Mouse (Mus musculus): ENCODE results near the gene Chn2.

Chn2 gene

DNA sequence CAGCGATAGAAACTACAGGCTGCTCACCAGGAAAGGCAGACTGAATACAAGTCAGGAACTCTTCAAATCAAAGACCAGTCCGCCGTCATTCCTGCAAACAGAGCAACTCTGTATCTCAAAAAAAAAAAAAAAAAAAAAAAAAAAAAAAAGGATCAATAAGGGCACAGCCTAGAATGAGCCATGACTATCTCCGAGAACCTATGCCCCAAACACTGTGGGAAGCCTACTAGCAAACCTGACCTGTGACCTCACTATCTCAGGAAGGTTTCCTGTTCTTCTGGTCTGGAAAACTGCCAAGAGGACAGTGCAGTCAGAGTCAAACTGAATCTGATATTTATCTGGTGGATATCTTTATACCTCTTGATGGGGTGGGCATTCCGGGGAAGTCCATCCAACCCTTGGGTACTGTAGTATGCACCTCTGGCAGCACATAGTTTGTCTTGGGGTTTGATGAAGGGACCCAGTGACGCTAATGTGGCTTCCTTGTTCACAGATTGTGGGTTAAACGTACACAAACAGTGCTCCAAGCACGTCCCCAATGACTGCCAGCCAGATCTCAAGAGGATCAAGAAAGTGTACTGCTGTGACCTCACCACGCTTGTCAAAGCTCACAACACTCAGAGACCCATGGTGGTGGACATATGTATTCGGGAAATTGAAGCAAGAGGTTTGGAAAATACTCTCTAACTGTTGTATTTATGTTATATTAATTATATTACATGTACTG, 250.6 kb downstream of the Chn2 start:
- DNase-seq: no peak

DNA sequence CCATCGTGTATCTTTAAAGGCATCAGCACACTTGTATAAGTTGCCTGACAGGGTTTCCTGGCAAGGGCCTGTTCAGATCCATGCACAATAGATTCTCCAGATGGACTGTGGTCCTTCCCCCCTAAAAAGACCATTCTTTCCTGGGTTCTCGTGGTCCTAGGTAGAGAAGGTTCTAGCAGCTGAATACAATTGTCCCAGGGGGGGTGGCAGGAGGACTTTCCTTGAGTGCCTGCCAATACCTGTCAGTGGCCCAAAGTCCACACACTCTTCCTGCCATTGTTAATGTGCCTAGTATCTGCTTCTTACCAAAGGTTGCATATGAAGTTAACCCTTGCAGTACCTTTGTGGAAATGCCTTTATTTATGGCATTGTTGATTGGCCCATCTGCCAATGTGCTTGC, 257.9 kb downstream of the Chn2 start:
- DNase-seq: no peak

DNA sequence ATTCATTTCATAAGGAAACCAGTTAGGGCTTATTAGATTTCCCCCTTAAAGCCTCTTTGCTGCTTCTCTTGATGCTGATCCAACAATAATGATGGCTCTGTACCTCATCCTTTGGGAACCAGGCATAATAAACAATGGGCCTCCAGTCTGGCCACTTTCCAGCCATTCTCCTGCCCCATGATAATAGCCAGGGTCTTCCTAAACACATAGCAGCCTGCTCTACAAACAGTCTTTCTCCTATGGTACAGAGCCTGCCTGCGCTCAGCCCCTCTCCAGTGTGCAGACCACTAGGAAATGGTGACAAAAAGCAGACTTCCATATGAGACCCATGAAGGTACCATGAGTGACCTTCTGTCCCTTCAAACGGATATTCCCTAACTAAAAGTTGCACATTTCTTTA, 260.1 kb downstream of the Chn2 start:
- no peak for DNase-seq

DNA sequence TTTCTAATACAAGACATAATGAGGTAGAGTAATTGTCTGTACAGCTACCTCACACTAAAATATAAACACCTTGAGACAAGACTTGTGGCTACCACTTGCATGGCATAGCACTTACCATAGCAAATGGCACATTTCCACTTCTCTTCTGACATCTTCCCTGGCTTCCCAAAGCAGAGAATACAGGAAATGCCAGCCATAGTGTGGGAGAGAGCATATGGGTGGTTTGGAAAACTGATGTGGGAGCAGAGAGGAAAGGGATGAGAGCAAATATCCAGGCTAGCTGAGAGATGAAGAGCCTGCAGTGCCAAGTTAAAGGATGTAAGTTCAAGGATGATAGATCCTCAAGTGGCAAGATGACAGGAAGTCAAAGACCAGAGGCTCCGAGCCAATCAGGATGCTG, 266.4 kb downstream of the Chn2 start:
- no peak for DNase-seq

DNA sequence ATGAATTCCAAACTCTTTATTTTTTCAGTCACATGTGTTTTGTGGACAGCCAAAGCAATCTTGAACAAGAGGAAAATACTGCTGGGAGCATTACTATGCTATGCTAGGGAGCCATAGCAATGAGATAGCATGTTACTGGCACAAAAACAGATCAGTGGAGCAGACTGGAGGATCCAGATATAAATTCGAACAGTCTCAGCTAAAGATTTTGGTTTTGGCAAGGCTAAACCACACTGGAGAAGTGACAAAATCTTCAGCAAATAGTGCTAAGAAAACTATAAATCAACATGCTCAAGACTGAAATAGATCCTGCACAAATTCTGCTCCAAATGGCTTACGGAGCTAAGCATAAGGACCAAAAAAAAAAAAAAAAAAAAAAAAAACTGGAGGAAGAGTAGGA, 273.7 kb downstream of the Chn2 start:
- DNase-seq: peak; percentile 12

DNA sequence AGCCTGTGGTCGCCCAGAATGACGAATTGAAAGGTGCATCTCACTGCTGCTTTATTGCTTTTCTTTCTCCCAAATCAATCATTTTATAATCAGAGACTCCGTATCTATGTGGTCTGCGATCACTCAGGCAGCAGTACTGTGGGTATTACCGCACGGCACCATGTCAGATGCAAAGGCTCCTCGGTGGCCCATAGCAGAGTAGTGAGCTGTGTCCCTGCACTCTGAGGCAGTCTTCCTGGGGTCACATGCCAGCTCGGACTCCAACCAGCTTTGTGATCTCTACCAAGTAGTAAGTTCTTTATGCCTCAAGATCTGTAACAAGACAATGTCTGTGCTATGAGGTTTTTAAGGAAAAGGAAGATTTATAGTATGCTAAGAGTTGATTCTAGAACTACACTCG, 279.3 kb downstream of the Chn2 start:
- no peak for DNase-seq

DNA sequence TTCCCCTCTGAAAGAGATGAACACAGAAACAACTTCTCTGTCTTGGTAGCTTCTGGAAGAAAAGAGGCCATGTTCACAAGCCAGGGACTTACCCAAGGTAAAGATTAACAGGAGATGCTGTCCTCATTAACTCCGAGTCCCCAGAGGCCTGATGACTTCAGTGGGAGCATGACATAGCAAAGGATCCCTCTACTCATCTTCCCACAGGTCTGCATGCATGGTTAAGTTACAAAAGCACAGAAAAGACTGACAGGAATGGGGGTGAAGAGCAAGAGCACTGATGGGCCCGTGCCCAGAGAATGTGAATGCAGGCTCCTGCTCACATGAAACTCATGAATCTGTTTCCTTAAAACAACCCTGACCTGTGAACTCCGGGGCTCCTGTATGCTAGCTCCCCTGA, 279.8 kb downstream of the Chn2 start:
- DNase-seq: no peak

DNA sequence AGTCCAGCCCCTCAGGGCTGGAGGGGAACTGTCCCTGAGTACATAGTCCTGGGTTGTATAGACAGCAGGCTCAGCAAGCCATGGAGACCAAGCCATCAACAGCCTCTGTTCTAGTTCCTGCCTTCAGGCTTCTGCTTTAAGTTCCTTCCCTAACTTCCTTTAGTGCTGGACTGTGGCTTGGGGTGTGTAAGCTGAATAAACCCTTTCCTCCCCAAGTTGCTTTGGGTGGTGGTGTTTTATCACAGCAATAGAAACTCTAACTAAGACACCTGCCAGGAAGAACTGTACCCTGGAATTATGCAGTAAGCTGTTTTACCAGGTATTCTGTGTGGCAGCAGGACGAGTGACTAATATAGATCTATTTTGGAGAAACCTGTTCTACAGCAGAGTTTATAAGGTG, 280.9 kb downstream of the Chn2 start:
- DNase-seq: no peak

DNA sequence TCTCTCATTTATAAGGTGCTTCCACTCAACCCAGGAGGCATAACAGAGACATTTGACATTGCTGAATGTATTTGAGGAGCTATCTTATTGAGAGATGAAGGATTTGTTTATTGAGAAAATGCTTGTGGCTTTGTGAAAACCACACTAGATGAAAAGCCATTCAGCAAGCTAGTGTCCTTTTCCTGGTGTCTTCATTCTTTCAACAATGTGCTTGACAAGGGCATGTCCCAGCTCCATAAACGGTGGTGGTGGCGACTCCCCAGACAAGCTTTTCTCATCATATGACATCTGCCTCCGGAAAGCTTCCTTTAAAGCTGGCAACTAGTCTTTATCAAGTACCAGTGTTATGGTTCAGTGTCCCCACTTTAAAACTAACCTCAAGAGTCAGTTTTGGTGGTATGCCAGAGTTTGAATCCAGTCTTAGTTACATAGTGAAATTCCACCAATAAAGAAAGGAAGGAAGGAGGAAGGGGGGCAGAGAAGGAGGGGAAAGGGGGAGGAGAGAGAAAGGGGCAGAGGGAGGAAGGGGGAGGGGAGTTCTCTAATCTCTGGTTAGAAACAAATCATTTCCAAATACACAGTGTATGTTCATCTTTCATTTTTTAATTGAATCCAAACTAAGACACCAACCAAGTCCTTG, 286.0 kb downstream of the Chn2 start, which contains the start of gene Prr15:
Prr15 (plus strand) TSS at position 590 of the 640 bp plus-strand sequence.
- no peak for DNase-seq

DNA sequence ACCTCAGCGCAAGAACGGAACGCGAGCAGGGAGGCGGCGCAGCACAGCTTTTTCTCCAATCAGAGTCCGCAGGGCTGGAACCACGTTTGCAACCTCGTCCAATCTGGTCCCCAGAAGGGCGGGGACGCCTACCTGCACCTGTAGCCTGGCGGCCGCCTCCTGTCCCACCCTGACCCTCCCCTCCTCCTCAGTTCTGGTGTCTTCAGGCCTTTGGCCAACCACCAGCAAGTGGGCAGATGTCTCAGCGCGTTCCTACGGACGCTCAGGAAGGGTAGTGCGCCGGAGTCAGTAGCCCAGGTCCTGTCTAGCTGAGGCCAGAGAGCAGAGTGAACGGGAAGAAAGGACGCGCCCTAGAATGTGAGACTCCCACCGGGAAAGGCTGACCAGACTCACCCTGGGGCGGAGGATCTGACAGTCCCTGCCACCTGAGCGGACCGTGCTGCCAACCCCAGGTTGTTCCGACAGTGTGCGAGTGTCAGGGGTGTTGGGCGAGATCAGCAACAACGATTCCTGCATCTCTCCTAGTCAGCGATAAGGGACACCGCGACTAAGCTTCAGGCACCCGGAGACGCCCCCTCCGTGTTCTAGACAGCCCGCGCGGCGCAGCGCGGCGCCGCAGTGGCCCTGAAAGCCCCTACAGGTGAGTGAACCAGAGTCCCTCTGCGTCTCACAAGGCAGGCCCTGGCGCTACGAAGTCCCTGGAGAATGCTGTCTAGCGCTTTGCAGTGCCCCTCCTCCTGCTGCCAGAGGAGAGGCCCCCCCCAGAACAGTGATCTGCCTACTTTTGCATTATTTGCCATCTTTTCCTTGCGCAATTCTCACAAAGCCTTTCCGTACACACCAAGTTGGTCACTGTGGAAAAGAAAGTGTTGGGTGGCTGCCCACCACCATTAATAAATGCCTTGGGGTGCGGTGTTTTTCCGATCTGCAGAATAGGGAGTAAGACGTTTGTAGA, 287.6 kb downstream of the Chn2 start:
- DNase-seq: peak; percentile 76

DNA sequence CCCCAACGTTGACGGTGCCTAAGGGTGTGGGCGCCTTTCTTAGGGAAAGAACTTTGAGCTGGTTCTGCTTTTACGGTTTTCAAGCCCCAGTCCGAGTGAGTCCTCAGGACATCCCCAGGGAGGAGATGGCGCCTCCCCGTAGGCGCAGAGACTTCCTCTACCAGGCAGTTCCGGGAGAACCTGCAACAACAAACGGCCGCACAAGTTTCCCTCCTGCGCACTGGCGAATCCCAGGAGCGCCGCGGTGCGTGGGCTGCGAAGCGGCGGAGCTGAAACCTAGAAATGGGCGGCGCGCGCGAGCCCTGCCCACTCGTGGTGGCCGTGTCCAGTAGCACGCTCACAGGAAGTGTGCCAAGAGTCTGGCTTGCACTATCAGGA, 288.3 kb downstream of the Chn2 start:
- DNase-seq: peak; percentile 77

DNA sequence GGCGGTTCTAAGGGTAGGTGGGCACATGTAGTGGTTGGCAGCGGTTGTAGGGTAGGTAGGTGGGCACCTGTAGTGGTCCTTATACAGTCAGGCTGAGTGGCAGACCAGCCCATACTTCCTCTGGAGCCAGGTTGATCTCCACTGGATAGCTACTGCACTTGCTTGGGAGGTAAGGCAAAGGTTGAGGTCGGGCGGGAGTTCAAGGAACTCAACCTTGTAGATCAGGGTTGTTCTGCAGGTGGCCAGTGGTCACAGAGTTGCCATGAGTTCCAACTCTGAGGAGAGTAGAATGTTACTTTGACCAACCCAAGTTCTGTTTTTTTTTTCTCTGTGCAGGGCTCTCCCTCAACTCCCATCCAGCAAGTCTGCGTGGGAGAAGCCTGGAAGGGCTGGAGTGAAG, 289.4 kb downstream of the Chn2 start:
- no peak for DNase-seq

DNA sequence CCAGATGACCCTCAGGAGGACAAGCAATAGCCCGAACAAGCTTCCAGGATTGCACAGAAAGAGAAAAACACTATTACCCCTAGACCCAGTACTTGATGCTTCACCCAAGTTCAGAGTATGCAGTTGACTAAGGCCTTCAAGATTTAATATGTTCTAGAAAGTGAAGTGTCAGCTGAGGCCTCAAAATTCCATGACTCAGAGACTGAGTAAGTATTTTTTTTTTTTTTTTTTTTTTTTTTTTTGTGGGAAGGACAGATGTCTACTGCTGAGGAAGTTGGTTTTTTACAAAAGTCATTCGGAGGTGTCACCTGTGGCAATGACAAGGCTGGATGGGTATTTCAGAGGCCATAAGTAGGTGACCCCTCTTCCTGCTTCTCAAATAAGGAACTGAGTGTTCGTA, 290.2 kb downstream of the Chn2 start:
- no peak for DNase-seq

DNA sequence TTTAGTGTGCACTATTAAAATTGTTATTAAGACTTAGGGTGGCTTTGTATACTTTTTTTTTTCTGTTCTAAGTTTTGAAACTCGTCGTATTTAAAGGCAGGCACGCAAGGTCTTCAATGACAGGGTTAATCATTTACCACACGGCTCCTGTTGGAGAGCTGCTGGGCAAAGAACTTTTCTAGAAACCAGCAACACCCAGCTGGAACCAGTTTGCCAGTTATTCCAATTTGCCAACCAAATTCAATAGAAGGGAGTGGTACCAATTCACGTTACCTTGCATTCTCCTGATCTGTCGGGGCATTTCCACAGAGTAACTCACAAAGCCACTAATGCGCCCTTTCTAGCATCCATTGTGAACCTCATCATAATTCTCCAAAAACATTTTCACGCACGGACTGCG, 290.8 kb downstream of the Chn2 start:
- no peak for DNase-seq

DNA sequence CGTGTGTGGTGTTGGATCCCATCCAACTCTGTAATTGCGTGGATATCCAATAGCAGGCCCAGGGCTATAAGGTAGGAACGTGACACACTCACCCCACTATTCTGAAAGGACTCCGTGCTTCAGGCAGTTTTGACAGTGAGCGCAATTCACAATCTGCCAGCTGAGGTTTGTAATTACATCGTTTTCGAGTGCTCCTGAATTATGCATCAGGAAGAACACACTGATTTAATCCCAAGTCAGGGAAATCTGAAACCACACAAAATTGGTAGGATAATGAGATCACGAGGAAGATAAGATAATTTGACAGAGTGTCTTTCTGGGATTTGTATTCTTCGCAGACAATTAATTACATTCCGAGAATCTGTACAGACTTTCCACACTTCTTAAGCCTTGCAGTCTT, 292.4 kb downstream of the Chn2 start:
- no peak for DNase-seq

DNA sequence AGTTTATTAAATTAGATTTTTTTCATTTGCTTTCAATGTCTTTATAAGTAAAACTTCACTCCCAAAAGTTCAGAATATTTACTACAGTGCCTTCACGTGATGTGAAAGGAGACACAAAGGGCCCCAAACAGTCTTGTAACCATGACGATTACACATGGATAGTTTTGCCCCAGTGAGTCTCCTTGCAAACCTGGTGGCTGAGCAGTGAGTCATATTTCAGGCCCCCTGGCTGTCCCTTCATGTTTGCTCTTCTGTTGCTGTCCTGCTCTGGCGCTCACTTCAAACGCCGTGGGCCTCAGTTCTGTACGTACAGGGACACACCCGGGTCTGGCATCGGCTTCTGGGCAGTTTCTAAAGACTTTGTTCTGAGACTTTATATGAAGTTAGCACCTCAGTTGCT, 292.8 kb downstream of the Chn2 start:
- no peak for DNase-seq

DNA sequence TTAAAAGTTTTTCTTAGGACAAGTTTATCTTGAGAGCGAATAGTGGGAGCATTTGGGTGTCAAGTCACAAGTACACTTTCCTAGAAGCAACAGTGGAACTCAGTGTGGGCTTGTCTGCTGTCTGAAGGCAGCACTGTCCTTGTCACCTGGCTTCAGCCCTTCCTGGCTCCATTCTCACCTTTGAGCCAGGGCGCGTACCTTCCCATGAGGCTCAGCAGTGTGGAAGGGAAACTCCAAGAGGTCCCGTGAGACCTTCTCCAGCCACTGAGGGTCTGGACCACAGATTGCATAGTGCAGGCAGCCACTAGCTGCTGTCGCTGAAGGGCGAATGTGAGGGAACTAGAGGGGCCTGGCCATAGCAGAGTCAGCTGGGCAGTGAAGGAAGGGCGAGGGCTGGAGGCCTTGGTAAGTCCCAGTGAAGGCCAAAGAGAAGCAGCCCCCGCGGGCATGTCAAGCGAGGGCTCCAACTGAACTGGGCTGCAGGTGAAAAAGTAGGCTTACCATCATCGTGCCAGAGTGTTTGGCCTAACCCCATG, 293.8 kb downstream of the Chn2 start:
- no peak for DNase-seq

DNA sequence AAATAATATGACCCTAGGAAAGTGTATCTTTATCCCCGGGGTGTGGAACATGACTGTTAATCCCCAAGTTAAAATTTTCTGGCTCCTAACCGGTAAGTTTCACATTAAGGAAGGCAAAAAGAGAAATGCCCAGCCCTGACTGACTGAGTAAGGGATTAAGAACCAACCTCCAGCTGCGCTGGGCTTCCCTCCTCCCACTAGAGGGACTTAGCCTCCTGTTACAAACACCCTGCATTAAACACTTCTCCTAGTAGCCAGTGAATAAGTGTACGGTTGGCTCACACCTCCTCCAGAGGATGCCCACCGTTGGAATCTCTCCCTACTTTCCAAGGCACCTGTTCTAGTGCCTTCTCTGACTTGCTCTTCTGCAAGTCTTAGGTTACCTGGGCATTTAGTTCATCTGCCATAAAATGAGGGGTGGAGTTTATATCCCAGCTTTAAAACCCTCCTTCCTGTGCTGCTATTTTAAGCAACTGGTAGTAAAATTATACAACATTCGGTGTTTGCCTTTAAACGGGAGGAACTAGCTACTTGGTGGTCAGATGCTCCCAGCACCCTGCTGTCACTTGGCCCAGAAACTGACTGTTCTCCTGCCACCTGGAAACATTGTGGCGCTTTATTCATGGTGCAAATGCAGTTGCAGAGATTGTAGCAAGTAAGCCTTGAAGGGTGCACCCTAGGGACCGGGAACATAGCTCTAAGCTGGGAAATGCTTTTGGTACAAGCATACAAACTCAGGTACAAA, 294.5 kb downstream of the Chn2 start:
- no peak for DNase-seq

DNA sequence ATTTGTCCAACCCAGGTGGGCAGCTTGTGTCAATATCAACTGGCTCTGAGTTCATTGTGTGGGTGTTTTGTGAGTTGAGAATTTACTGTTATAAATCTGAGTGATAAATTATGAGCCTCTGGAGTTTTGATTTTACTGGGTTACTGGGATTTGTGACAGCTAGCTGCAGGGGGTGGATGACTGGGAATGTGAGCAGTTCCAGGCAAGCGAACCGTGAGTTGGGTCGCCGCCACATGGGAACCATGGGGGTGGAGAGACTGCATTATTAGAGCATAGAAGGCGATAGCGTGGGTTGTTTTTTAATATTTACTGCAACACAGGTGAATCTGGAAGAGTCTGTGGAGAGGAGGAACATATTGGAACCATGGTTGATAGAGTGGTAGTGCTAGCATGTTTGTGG, 298.0 kb downstream of the Chn2 start:
- DNase-seq: no peak

DNA sequence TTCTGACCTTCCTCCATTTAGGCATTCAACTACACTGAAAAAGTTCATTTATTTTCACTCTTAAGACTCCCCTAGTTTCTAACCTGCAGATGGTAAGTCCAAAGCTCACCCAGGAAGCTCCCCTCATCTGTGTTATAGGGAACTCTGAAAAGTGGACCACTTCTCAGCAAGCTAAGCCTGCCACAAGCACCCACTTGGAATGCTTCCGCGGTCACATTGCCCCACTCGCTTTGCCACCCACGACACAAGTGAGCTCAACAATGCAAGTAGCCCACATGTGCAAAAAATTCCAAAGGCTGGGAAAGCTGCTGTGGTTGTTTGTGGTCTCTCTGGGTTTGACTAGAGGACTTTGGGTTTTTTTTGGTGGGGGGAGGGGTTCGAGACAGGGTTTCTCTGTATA, 301.8 kb downstream of the Chn2 start:
- no peak for DNase-seq

DNA sequence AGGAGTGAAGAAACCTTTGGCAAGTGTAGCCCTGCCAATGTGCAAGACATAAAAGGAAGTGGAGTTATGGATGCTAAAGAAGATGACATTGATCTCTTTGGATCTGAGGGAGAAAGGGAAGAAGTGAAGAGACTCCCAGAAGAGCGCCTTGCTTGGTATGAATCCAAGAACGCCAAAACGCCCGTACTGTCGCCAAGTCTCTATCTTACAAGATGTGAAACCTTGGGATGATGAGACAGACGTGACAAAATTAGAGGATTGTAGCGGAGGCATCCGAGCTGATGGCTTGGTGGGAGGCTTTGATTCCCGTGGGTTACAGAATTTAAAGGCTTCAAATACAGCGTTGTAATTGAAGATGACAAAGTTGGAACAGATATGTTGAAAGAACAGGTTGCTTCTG, 302.9 kb downstream of the Chn2 start:
- no peak for DNase-seq

Data from right cerebral cortex, adult 18-20 months (tissue).